Mouse (Mus musculus) lung, embryonic 16.5 days (tissue): ENCODE measurements at regions not wholly inside any gene's neighbourhood (a gene's known extent, or its start where the extent isn't known, plus 50 kb on each side); places are given as distances from the start of the nearest gene placed in this dataset.

ENCODE experiments used
- ATAC-seq: fragments of 200-750 bp; cut with Nextera tagmentation; 2 replicates; pipeline ENCODE4 v1.8.0; 2017; ENCODE audit warnings: low read depth, mild to moderate bottlenecking, moderate library complexity
- H3K27ac ChIP-seq: fragments of 300-500 bp; sonication (generic); 2 replicates; pipeline ENCODE4 v1.5.1; 2014; ENCODE audit warnings: mild to moderate bottlenecking, control low read depth, low read length
- H3K27me3 ChIP-seq: fragments of 300-500 bp; sonication (generic); 2 replicates; pipeline ENCODE4 v1.6.1; 2014; ENCODE audit warnings: low read depth, low read length, mixed read lengths; ENCODE audit not compliant: control insufficient read depth, insufficient read depth
- H3K36me3 ChIP-seq: fragments of 300-500 bp; sonication (generic); 2 replicates; pipeline ENCODE4 v1.6.1; 2014; ENCODE audit warnings: low read length; ENCODE audit not compliant: control insufficient read depth, insufficient read depth
- H3K4me1 ChIP-seq: fragments of 300-500 bp; sonication (generic); replicated peaks from 2 replicates; pipeline ENCODE4 v1.6.1; 2014; ENCODE audit warnings: low read length, mixed read lengths; ENCODE audit not compliant: control insufficient read depth, insufficient read depth
- H3K4me2 ChIP-seq: fragments of 300-500 bp; sonication (generic); 2 replicates; pipeline ENCODE4 v1.6.1; 2014; ENCODE audit warnings: low read depth, low read length, control low read depth
- H3K4me3 ChIP-seq: fragments of 300-500 bp; sonication (generic); 2 replicates; pipeline ENCODE4 v1.5.1; 2014; ENCODE audit warnings: mild to moderate bottlenecking, low read length, control low read depth
- H3K9ac ChIP-seq: fragments of 300-500 bp; sonication (generic); 2 replicates; pipeline ENCODE4 v1.6.1; 2014; ENCODE audit warnings: low read length, control low read depth
- H3K9me3 ChIP-seq: fragments of 300-500 bp; sonication (generic); 2 replicates; pipeline ENCODE4 v1.6.1; 2016; ENCODE audit warnings: low read length; ENCODE audit not compliant: control insufficient read depth
- WGBS: fragments of 180-500 bp; shearing (Covaris S2); extraction: QIAGEN DNeasy Blood & Tissue Kit; methylation state at CpG from one replicate; pipeline ENCODE4 v1.1.7; 2014; 5-methylcytosine and 5-hydroxymethylcytosine counted together

GRCm38 (mm10) chr14:46606037-46606436 lies 154.3 kb upstream of the Cdkn3 start:
- ATAC-seq, result no peak
- WGBS, result 33% methylated on average over 9 of the region's 9 CpGs
- no peak overlapping the region for H3K4me3 ChIP-seq

GRCm38 (mm10) chr14:46604886-46605531 lies 155.3 kb upstream of the Cdkn3 start:
- H3K27ac ChIP-seq, result peak overlapping the region; percentile 22
- peak overlapping the region; percentile 48 for H3K4me2 ChIP-seq
- no peaks in the 10 kb centered on the region for H3K27me3 ChIP-seq
- peak overlapping the region; percentile 41 for H3K9ac ChIP-seq
- no peaks in the 10 kb centered on the region for H3K9me3 ChIP-seq
- 0 out of 2 replicates have a peak, but pooled peaks have one; percentile 43 for ATAC-seq
- no peaks in the 10 kb centered on the region for H3K36me3 ChIP-seq
- H3K4me3 ChIP-seq, result peak overlapping the region; percentile 18; the same call in 1 of the 2 replicates
- peaks cover 15% of the 10 kb centered on the region for H3K4me1 ChIP-seq
- WGBS, result 7% methylated on average over 16 of the region's 16 CpGs

More at GRCm38 (mm10) chr14:46606037-46606436, 154.3 kb upstream of the Cdkn3 start:
- H3K27ac ChIP-seq, result no peak overlapping the region
- peaks cover 21% of the 10 kb centered on the region for H3K4me1 ChIP-seq
- no peaks in the 10 kb centered on the region for H3K36me3 ChIP-seq
- no peak overlapping the region for H3K4me2 ChIP-seq
- H3K9ac ChIP-seq, result no peak overlapping the region
- H3K9me3 ChIP-seq, result no peaks in the 10 kb centered on the region
- H3K27me3 ChIP-seq, result no peaks in the 10 kb centered on the region

GRCm38 (mm10) chr14:46604156-46604885 lies 156.0 kb upstream of the Cdkn3 start:
- Histone ChIP-seq H3K4me1 (peaks cover 15% of the 10 kb centered on the region), H3K9ac (no peak overlapping the region), H3K27me3 (no peaks in the 10 kb centered on the region), H3K9me3 (no peaks in the 10 kb centered on the region), H3K36me3 (no peaks in the 10 kb centered on the region), H3K27ac (no peak overlapping the region), H3K4me2 (no peak overlapping the region), H3K4me3 (no peak overlapping the region)
- 79% methylated on average over 14 of the region's 14 CpGs for WGBS
- no peak for ATAC-seq

GRCm38 (mm10) chr14:46596696-46597359 lies 163.5 kb upstream of the Cdkn3 start:
- 74% methylated on average over 7 of the region's 7 CpGs for WGBS
- no peaks in the 10 kb centered on the region for H3K9me3 ChIP-seq
- H3K27me3 ChIP-seq, result no peaks in the 10 kb centered on the region
- no peak for ATAC-seq
- no peak overlapping the region for H3K4me2 ChIP-seq
- H3K4me3 ChIP-seq, result no peak overlapping the region
- H3K9ac ChIP-seq, result no peak overlapping the region
- H3K36me3 ChIP-seq, result no peaks in the 10 kb centered on the region
- no peaks in the 10 kb centered on the region for H3K4me1 ChIP-seq
- no peak overlapping the region for H3K27ac ChIP-seq

GRCm38 (mm10) chr14:46594151-46594550 lies 166.2 kb upstream of the Cdkn3 start:
- Histone ChIP-seq H3K27ac (no peak overlapping the region), H3K9ac (no peak overlapping the region), H3K4me2 (no peak overlapping the region), H3K27me3 (no peaks in the 10 kb centered on the region), H3K4me1 (no peaks in the 10 kb centered on the region), H3K4me3 (no peak overlapping the region), H3K36me3 (no peaks in the 10 kb centered on the region), H3K9me3 (no peaks in the 10 kb centered on the region)
- ATAC-seq, result no peak
- WGBS, result 59% methylated on average over 3 of the region's 3 CpGs

- WGBS, result 72% methylated on average over 12 of the region's 12 CpGs
- no peaks in the 10 kb centered on the region for H3K9me3 ChIP-seq
- H3K9ac ChIP-seq, result no peak overlapping the region
- no peak for ATAC-seq
- H3K36me3 ChIP-seq, result no peaks in the 10 kb centered on the region
- H3K4me1 ChIP-seq, result no peaks in the 10 kb centered on the region
- no peak overlapping the region for H3K4me2 ChIP-seq
- no peak overlapping the region for H3K4me3 ChIP-seq
- no peaks in the 10 kb centered on the region for H3K27me3 ChIP-seq
- no peak overlapping the region for H3K27ac ChIP-seq
Observed at GRCm38 (mm10) chr14:46591753-46592359, 168.5 kb upstream of the Cdkn3 start.

- Histone ChIP-seq H3K4me2 (no peak overlapping the region), H3K4me1 (no peaks in the 10 kb centered on the region), H3K36me3 (no peaks in the 10 kb centered on the region), H3K9ac (no peak overlapping the region), H3K27me3 (no peaks in the 10 kb centered on the region), H3K4me3 (no peak overlapping the region), H3K9me3 (no peaks in the 10 kb centered on the region), H3K27ac (no peak overlapping the region)
- WGBS, result 82% methylated on average over 3 of the region's 3 CpGs
- ATAC-seq, result no peak
Observed at GRCm38 (mm10) chr14:46591211-46591610, 169.1 kb upstream of the Cdkn3 start.

GRCm38 (mm10) chr14:46586093-46586492 lies 174.2 kb upstream of the Cdkn3 start:
- no peak overlapping the region for H3K4me2 ChIP-seq
- 75% methylated on average over 11 of the region's 11 CpGs for WGBS

More at GRCm38 (mm10) chr14:46586093-46586492, 174.2 kb upstream of the Cdkn3 start:
- no peak overlapping the region for H3K4me3 ChIP-seq
- no peak for ATAC-seq
- H3K9me3 ChIP-seq, result no peaks in the 10 kb centered on the region
- H3K4me1 ChIP-seq, result no peaks in the 10 kb centered on the region; the same call in 1 of the 2 replicates
- no peak overlapping the region for H3K9ac ChIP-seq
- H3K27me3 ChIP-seq, result no peaks in the 10 kb centered on the region
- no peak overlapping the region for H3K27ac ChIP-seq
- H3K36me3 ChIP-seq, result no peaks in the 10 kb centered on the region
